Mouse (Mus musculus) liver, adult 2 months (tissue): ENCODE data around the gene Plcb1.

Experiments used
- CTCF ChIP-seq: fragments of 200-500 bp; IDR thresholded peaks from 2 replicates; pipeline ENCODE4 v1.5.1; 2011; ENCODE audit warnings: low read depth, low read length, control low read depth
- POLR2A ChIP-seq: fragments of 200-500 bp; IDR thresholded peaks from 2 replicates; pipeline ENCODE4 v1.6.1; 2011; ENCODE audit warnings: low read length, control low read depth; ENCODE audit not compliant: insufficient read depth; ENCODE audit errors: extremely low read depth

DNA sequence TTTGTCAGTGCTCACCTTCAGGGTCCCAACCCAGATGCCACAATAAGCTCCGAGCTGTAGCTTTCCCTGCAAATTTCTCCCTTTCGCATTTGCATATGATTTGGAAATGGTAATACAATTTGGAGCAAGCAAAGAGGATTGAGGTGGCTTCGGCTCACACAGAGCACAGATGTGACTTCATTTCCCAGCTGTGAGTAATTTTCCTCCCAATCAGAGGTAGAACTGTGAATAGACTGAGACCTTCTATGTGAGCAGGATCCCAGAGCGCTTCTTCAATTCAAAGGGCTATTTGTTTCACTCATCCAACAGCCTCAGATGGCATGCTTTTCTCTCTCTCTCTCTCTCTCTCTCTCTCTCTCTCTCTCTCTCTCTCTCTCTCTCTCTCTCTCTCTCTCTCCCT is 367.4 kb downstream of the Plcb1 start:
- TF ChIP-seq POLR2A (no peak), CTCF (no peak)
